Mouse (Mus musculus) limb, embryonic 13.5 days (tissue): ENCODE measurements around the gene Olfr566. TPM values are rescaled to one million over a fixed set of nuclear protein-coding genes. Genes with fewer than 3 reads are reported as not detected.

Experiments used
- ATAC-seq: fragments of 200-750 bp; cut with Nextera tagmentation; 2 replicates; pipeline ENCODE4 v1.8.0; 2017; ENCODE audit warnings: low read depth, moderate number of reproducible peaks, moderate TSS enrichment; ENCODE audit not compliant: low FRiP score
- H3K27ac ChIP-seq: fragments of 300-500 bp; sonication (generic); 2 replicates; pipeline ENCODE4 v1.5.1; 2015; ENCODE audit warnings: inconsistent platforms, mild to moderate bottlenecking, moderate library complexity
- H3K27me3 ChIP-seq: fragments of 300-500 bp; sonication (generic); 2 replicates; pipeline ENCODE4 v1.6.1; 2015; ENCODE audit warnings: mild to moderate bottlenecking, inconsistent platforms
- H3K36me3 ChIP-seq: fragments of 300-500 bp; sonication (generic); 2 replicates; pipeline ENCODE4 v1.6.1; 2015; ENCODE audit warnings: inconsistent platforms, mild to moderate bottlenecking, moderate library complexity
- H3K4me1 ChIP-seq: fragments of 300-500 bp; sonication (generic); 2 replicates; pipeline ENCODE4 v1.6.1; 2015; ENCODE audit warnings: inconsistent platforms
- H3K4me2 ChIP-seq: fragments of 300-500 bp; sonication (generic); replicated peaks from 2 replicates; pipeline ENCODE4 v1.6.1; 2015; ENCODE audit warnings: inconsistent platforms, mild to moderate bottlenecking, moderate library complexity
- H3K4me3 ChIP-seq: fragments of 300-500 bp; sonication (generic); 2 replicates; pipeline ENCODE4 v1.5.1; 2015; ENCODE audit warnings: moderate library complexity, mild to moderate bottlenecking, inconsistent platforms
- H3K9ac ChIP-seq: fragments of 300-500 bp; sonication (generic); 2 replicates; pipeline ENCODE4 v1.6.1; 2015; ENCODE audit warnings: mild to moderate bottlenecking, inconsistent platforms
- H3K9me3 ChIP-seq: fragments of 300-500 bp; sonication (generic); 2 replicates; pipeline ENCODE4 v1.6.1; 2016; ENCODE audit warnings: inconsistent platforms
- WGBS: fragments of 180-500 bp; shearing (Covaris S2); methylation state at CpG from one replicate; pipeline ENCODE4 v1.1.7; 2015; 5-methylcytosine and 5-hydroxymethylcytosine counted together
- polyA plus RNA-seq: library from polyadenylated mRNA; unstranded; fragments of >200 nt; fragmentation: Nextera tagmentation; extraction: Ambion mirVana; gene quantifications from 2 replicates; pipeline ENCODE4 v1.2.1, GENCODE M21; 2015

Gene Olfr566
- not detected in 2 replicates for polyA plus RNA-seq

DNA sequence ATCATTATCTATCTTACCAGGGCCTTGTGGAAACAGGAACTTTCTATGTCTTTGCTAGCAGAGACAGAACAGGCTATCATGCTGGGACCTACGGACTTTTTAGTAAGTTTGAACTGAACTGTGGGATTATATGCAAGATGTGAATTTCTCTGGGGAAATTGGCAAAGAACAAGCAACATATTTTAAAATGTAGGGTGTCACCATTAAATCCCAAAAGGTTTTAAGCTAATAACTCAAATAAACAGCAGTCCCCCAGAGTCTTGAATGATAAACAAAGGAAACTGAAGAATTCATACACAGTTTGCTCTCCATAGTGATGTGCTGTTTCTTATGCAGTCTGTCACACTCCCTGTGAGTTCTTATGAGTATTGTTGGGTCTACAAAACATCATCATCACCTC, at the start of gene Olfr566:
TSS of gene Olfr566 (minus strand) at position 101 of the 400 bp plus-strand sequence.
- WGBS: 79% methylated on average over 1 of the region's 1 CpGs
- Histone ChIP-seq H3K27ac (no peak within 1 kb of the TSS), H3K4me2 (no peak within 1 kb of the TSS), H3K9ac (no peak within 1 kb of the TSS), H3K9me3 (no peaks in the 10 kb centered on the region), H3K36me3 (no peaks in the 10 kb centered on the region), H3K4me3 (no peak within 1 kb of the TSS), H3K27me3 (no peaks in the 10 kb centered on the region), H3K4me1 (no peaks in the 10 kb centered on the region)
- no peak for ATAC-seq

DNA sequence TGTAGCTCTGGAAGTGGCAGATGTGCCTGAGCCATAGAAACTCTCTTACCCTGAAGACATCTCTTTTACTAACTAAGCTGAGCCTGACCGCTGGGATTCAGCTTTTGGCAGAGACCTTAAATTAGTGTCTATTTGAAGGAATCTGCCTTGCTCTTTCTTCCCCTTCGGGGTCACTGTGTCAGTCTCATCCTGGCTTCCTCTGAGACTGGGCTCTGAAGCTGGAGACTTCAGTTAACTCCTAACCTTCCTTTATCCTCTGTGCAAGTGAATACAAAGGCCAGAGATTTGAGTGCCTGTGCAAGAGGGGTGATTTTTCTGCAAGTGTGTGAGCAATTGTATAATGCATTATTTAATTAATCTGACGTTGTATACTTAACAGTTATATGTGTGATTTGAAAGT, 32.2 kb upstream of the Olfr566 start, which contains the start of gene Olfr569:
TSS of gene Olfr569 (minus strand) at position 101 of the 400 bp plus-strand sequence.
- no peak within 1 kb of the TSS for H3K9ac ChIP-seq
- H3K4me1 ChIP-seq: no peaks in the 10 kb centered on the region
- no peaks in the 10 kb centered on the region for H3K27me3 ChIP-seq
- no peak for ATAC-seq
- no peaks in the 10 kb centered on the region for H3K36me3 ChIP-seq
- WGBS: 65% methylated on average over 3 of the region's 3 CpGs
- no peak within 1 kb of the TSS for H3K4me2 ChIP-seq
- no peak within 1 kb of the TSS for H3K4me3 ChIP-seq
- H3K9me3 ChIP-seq: no peaks in the 10 kb centered on the region
- no peak within 1 kb of the TSS for H3K27ac ChIP-seq

- no peak within 1 kb of the TSS for H3K4me3 ChIP-seq
- H3K27ac ChIP-seq: no peak within 1 kb of the TSS
- H3K9me3 ChIP-seq: no peaks in the 10 kb centered on the region
- H3K27me3 ChIP-seq: no peaks in the 10 kb centered on the region
- no peaks in the 10 kb centered on the region for H3K36me3 ChIP-seq
- H3K4me2 ChIP-seq: no peak within 1 kb of the TSS
- ATAC-seq: no peak
- no peaks in the 10 kb centered on the region for H3K4me1 ChIP-seq
- no peak within 1 kb of the TSS for H3K9ac ChIP-seq
Measured at GRCm38 (mm10) chr7:102876822-102877221, 18.3 kb upstream of the Olfr566 start, which contains the start of gene Olfr568. Gene Olfr568 (plus strand): TSS chr7:102877122.

DNA sequence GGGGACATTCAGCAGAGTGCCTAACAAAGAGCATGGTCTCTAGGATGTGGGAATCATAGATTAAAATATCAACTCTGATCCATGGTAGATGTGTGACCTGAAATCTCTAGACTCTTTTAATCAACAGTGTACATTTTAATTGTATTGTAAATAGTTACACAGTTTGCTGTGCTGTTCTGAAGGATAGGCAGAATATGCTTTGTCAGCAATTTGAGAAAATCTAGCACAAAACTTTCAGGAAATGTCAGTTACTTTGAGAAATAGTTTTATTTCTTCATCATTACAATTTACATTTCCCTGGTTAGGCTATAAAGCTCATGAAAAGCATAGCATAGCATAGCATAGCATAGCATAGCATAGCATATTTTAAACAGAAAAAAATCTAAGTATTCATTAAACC, 2.8 kb downstream of the Olfr566 start:
- no peak for ATAC-seq
- H3K4me3 ChIP-seq: no peak overlapping the region
- no peak overlapping the region for H3K4me2 ChIP-seq
- H3K27me3 ChIP-seq: no peaks in the 10 kb centered on the region
- H3K4me1 ChIP-seq: no peaks in the 10 kb centered on the region
- H3K27ac ChIP-seq: no peak overlapping the region
- no peaks in the 10 kb centered on the region for H3K9me3 ChIP-seq
- H3K9ac ChIP-seq: no peak overlapping the region
- no peaks in the 10 kb centered on the region for H3K36me3 ChIP-seq

Other genes with a start within 250 kb of the Olfr566 start
- gene Olfr553, start 240.5 kb downstream of the Olfr566 start, polyA plus RNA-seq: not detected in 2 replicates
- not detected in 2 replicates for gene Olfr554, start 220.3 kb downstream of the Olfr566 start, polyA plus RNA-seq
- gene Olfr555, start 199.9 kb downstream of the Olfr566 start, polyA plus RNA-seq: not detected in 2 replicates
- not detected in 2 replicates for gene Olfr556, start 193.9 kb downstream of the Olfr566 start, polyA plus RNA-seq
- 17.0 and 19.9 TPM in 2 replicates for gene Trim68, start 171.4 kb downstream of the Olfr566 start, polyA plus RNA-seq
- gene Olfr557, start 162.9 kb downstream of the Olfr566 start, polyA plus RNA-seq: not detected in 2 replicates
- gene Olfr558, start 156.6 kb downstream of the Olfr566 start, polyA plus RNA-seq: 0.10 and 0.17 TPM in 2 replicates
- gene Olfr33, start 139.7 kb downstream of the Olfr566 start, polyA plus RNA-seq: not detected in 2 replicates
- gene Olfr559, start 131.3 kb downstream of the Olfr566 start, polyA plus RNA-seq: not detected in 2 replicates
- gene Olfr560, start 99.4 kb downstream of the Olfr566 start, polyA plus RNA-seq: not detected in 2 replicates
- gene Olfr78, start 99.3 kb downstream of the Olfr566 start, polyA plus RNA-seq: not detected in 2 replicates
- not detected in 2 replicates for gene Olfr561, start 87.5 kb downstream of the Olfr566 start, polyA plus RNA-seq
- gene Olfr564, start 55.3 kb downstream of the Olfr566 start, polyA plus RNA-seq: not detected in 2 replicates
- not detected in 2 replicates for gene Olfr568, start 18.4 kb upstream of the Olfr566 start, polyA plus RNA-seq
- gene Olfr569, start 32.1 kb upstream of the Olfr566 start, polyA plus RNA-seq: not detected in 2 replicates
- gene Olfr570, start 35.8 kb upstream of the Olfr566 start, polyA plus RNA-seq: not detected in 2 replicates
- not detected in 2 replicates for gene Olfr571, start 58.8 kb upstream of the Olfr566 start, polyA plus RNA-seq
- not detected in 2 replicates for gene Olfr572, start 65.6 kb upstream of the Olfr566 start, polyA plus RNA-seq
- not detected in 2 replicates for gene Olfr573-ps1, start 83.8 kb upstream of the Olfr566 start, polyA plus RNA-seq
- not detected in 2 replicates for gene Olfr574, start 89.7 kb upstream of the Olfr566 start, polyA plus RNA-seq
- not detected in 2 replicates for gene Olfr575, start 100.0 kb upstream of the Olfr566 start, polyA plus RNA-seq
- not detected in 2 replicates for gene Olfr576, start 103.9 kb upstream of the Olfr566 start, polyA plus RNA-seq
- gene Olfr577, start 117.2 kb upstream of the Olfr566 start, polyA plus RNA-seq: not detected in 2 replicates
- not detected in 2 replicates for gene Olfr578, start 130.6 kb upstream of the Olfr566 start, polyA plus RNA-seq
- gene Olfr582, start 179.3 kb upstream of the Olfr566 start, polyA plus RNA-seq: not detected in 2 replicates
- not detected in 2 replicates for gene Olfr583, start 192.5 kb upstream of the Olfr566 start, polyA plus RNA-seq
- gene Olfr584, start 223.1 kb upstream of the Olfr566 start, polyA plus RNA-seq: not detected in 2 replicates
- gene Olfr585, start 239.0 kb upstream of the Olfr566 start, polyA plus RNA-seq: not detected in 2 replicates